Mouse (Mus musculus): ENCODE measurements at regions not wholly inside any gene's neighbourhood (a gene's known extent, or its start where the extent isn't known, plus 50 kb on each side); places are given as distances from the start of the nearest gene placed in this dataset.
A peak's percentile ranks its signal among the peaks of the same experiment; 100 is the strongest.
"Not testable (repeated sequence)": the region's sequence is repeated elsewhere in the genome, so short reads cannot be mapped to it uniquely, and the experiment has no call there.

DNA sequence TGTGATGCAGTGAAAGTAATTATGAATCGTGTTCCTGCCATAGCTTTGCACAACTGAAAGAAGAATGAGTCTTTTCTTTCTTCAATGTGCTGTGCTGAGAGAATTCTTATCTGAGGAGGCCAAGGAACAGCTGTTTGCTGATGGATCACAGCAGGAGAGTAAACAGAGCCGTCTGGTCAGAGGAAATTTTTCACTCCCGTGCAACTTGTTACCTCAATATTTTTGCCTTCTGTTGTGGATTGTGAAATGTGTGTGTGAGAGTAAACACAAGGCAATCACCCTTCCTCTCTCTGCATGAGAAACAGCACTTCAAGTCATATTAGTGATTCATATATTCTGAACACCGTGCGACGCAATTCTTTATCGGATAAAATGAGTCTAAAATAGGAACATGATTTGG is 171.9 kb downstream of the Epm2a start:
- no peak for DNase-seq (ENCODE audit: low spot score)

GRCm38 (mm10) chr10:11517122-11517521 is 173.9 kb downstream of the Epm2a start:
- TF ChIP-seq EP300 (optimal IDR thresholded peaks at IDR 0.05): no peak
- TF ChIP-seq CTCF (IDR thresholded peaks at IDR 0.05; ENCODE audit: low read depth): peak; percentile 24; the same call in 1 of the 2 replicates
- Histone ChIP-seq H3K27ac (replicated peaks) (no peak overlapping the region), H3K4me2 (replicated peaks; ENCODE audit: low read depth) (no peak overlapping the region), H3K27me3 (ENCODE audit: control insufficient read depth, insufficient read depth, low read length) (no peaks in the 10 kb centered on the region), H3K9me3 (ENCODE audit: control insufficient read depth, low read length) (no peaks in the 10 kb centered on the region), H3K4me3 (ENCODE audit: low read depth, low read length) (no peak overlapping the region), H3K4me1 (replicated peaks; ENCODE audit: control insufficient read depth, insufficient read depth) (no peaks in the 10 kb centered on the region), H3K9ac (ENCODE audit: low read length) (no peak overlapping the region), H3K36me3 (ENCODE audit: control insufficient read depth, insufficient read depth, low read length) (no peaks in the 10 kb centered on the region)
- WGBS: 51% methylated on average over 2 of the region's 2 CpGs
- ATAC-seq (ENCODE audit: low FRiP score, low TSS enrichment) (no peak), DNase-seq (ENCODE audit: low spot score) (no peak)

More for the DNA sequence above, 171.9 kb downstream of the Epm2a start:
- H3K36me3 ChIP-seq (ENCODE audit: control insufficient read depth, insufficient read depth, low read length): no peaks in the 10 kb centered on the region
- ATAC-seq (ENCODE audit: low FRiP score, low TSS enrichment): no peak
- WGBS: 21% methylated on average over 7 of the region's 7 CpGs
- H3K4me3 ChIP-seq (ENCODE audit: low read depth, low read length): no peak overlapping the region
- H3K9ac ChIP-seq (ENCODE audit: low read length): no peak overlapping the region
- TF ChIP-seq CTCF (IDR thresholded peaks at IDR 0.05; ENCODE audit: low read depth) (no peak), EP300 (optimal IDR thresholded peaks at IDR 0.05) (no peak)
- no peaks in the 10 kb centered on the region for H3K27me3 ChIP-seq (ENCODE audit: control insufficient read depth, insufficient read depth, low read length)
- H3K4me1 ChIP-seq (replicated peaks; ENCODE audit: control insufficient read depth, insufficient read depth): no peaks in the 10 kb centered on the region
- no peaks in the 10 kb centered on the region for H3K9me3 ChIP-seq (ENCODE audit: control insufficient read depth, low read length)
- H3K27ac ChIP-seq (replicated peaks): no peak overlapping the region
- no peak overlapping the region for H3K4me2 ChIP-seq (replicated peaks; ENCODE audit: low read depth)

DNA sequence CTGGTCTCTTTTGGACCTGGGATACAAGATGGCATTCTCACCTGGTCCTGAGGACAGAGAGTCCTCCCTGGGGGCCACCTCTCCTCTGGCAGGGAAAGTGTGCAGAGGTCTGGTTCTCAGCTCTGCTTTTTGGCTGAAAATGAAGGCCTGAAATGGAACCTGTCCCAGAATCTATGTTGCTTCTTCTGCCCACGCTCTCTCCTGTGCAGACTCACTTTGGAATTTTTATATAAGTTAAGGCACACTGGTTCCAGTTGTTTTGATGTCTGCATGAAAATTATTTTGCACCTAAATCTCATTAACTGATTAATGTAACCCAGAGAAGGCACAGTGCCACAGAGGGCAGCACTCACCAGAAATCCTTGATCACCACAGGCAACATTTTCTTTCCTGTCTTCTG is 188.1 kb downstream of the Epm2a start:
- Histone ChIP-seq H3K4me3 (ENCODE audit: low read depth, low read length) (no peak overlapping the region), H3K4me2 (replicated peaks; ENCODE audit: low read depth) (no peak overlapping the region), H3K27me3 (ENCODE audit: control insufficient read depth, insufficient read depth, low read length) (no peaks in the 10 kb centered on the region), H3K36me3 (ENCODE audit: control insufficient read depth, insufficient read depth, low read length) (no peaks in the 10 kb centered on the region), H3K4me1 (replicated peaks; ENCODE audit: control insufficient read depth, insufficient read depth) (no peaks in the 10 kb centered on the region), H3K9ac (ENCODE audit: low read length) (no peak overlapping the region), H3K9me3 (ENCODE audit: control insufficient read depth, low read length) (no peaks in the 10 kb centered on the region), H3K27ac (replicated peaks) (no peak overlapping the region)
- TF ChIP-seq CTCF (IDR thresholded peaks at IDR 0.05; ENCODE audit: low read depth): no peak
- TF ChIP-seq EP300 (optimal IDR thresholded peaks at IDR 0.05): no peak
- DNase-seq (ENCODE audit: low spot score): no peak
- 95% methylated on average over 1 of the region's 1 CpGs for WGBS
- no peak for ATAC-seq (ENCODE audit: low FRiP score, low TSS enrichment)

DNA sequence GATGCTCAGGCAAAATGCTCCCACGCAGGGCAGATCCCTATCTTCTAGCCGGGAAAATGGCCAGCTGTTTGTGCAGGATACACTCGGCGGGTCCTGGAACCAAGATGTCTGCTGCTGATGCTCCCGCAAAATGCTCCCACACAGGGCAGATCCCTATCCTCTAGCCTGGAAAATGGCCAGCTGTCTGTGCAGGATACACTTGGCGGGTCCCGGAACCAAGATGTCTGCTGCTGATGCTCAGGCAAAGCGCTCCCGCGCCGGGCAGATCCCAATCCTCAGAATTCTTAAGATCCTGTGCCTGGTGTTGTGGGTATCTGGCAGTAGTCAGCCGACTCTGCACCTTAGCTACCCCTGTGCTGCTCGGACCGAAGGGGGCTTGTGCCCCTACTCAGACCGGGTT is 212.2 kb downstream of the Epm2a start:
- not testable (repeated sequence) for H3K4me1 ChIP-seq (replicated peaks; ENCODE audit: control insufficient read depth, insufficient read depth); H3K4me2 ChIP-seq (replicated peaks; ENCODE audit: low read depth); H3K27me3 ChIP-seq (ENCODE audit: control insufficient read depth, insufficient read depth, low read length); H3K9ac ChIP-seq (ENCODE audit: low read length); H3K9me3 ChIP-seq (ENCODE audit: control insufficient read depth, low read length); H3K4me3 ChIP-seq (ENCODE audit: low read depth, low read length); DNase-seq (ENCODE audit: low spot score); H3K36me3 ChIP-seq (ENCODE audit: control insufficient read depth, insufficient read depth, low read length); H3K27ac ChIP-seq (replicated peaks); ATAC-seq (ENCODE audit: low FRiP score, low TSS enrichment)
- 92% methylated on average over 15 of the region's 15 CpGs for WGBS

GRCm38 (mm10) chr10:11570523-11571055 is 227.4 kb downstream of the Epm2a start:
- no peaks in the 10 kb centered on the region for H3K36me3 ChIP-seq (ENCODE audit: control insufficient read depth, insufficient read depth, low read length)
- no peak overlapping the region for H3K9ac ChIP-seq (ENCODE audit: low read length)
- H3K4me1 ChIP-seq (replicated peaks; ENCODE audit: control insufficient read depth, insufficient read depth): no peaks in the 10 kb centered on the region
- no peak overlapping the region for H3K4me3 ChIP-seq (ENCODE audit: low read depth, low read length)
- ATAC-seq (ENCODE audit: low FRiP score, low TSS enrichment) (no peak), DNase-seq (ENCODE audit: low spot score) (no peak)
- no peaks in the 10 kb centered on the region for H3K27me3 ChIP-seq (ENCODE audit: control insufficient read depth, insufficient read depth, low read length)
- no peak for TF ChIP-seq CTCF (IDR thresholded peaks at IDR 0.05; ENCODE audit: low read depth)
- TF ChIP-seq EP300 (optimal IDR thresholded peaks at IDR 0.05): no peak
- H3K9me3 ChIP-seq (ENCODE audit: control insufficient read depth, low read length): no peaks in the 10 kb centered on the region
- H3K4me2 ChIP-seq (replicated peaks; ENCODE audit: low read depth): no peak overlapping the region
- no peak overlapping the region for H3K27ac ChIP-seq (replicated peaks)
- 59% methylated on average over 4 of the region's 4 CpGs for WGBS

GRCm38 (mm10) chr10:11608451-11608850 is 265.2 kb downstream of the Epm2a start:
- DNase-seq (ENCODE audit: low spot score) (no peak), ATAC-seq (ENCODE audit: low FRiP score, low TSS enrichment) (no peak)
- H3K27ac ChIP-seq (replicated peaks): no peak overlapping the region
- TF ChIP-seq EP300 (optimal IDR thresholded peaks at IDR 0.05) (no peak), CTCF (IDR thresholded peaks at IDR 0.05; ENCODE audit: low read depth) (no peak)
- H3K36me3 ChIP-seq (ENCODE audit: control insufficient read depth, insufficient read depth, low read length): no peaks in the 10 kb centered on the region
- no peak overlapping the region for H3K9ac ChIP-seq (ENCODE audit: low read length)
- no peaks in the 10 kb centered on the region for H3K4me1 ChIP-seq (replicated peaks; ENCODE audit: control insufficient read depth, insufficient read depth)
- no peaks in the 10 kb centered on the region for H3K9me3 ChIP-seq (ENCODE audit: control insufficient read depth, low read length)
- WGBS: 83% methylated on average over 1 of the region's 1 CpGs
- no peak overlapping the region for H3K4me3 ChIP-seq (ENCODE audit: low read depth, low read length)
- H3K4me2 ChIP-seq (replicated peaks; ENCODE audit: low read depth): no peak overlapping the region
- H3K27me3 ChIP-seq (ENCODE audit: control insufficient read depth, insufficient read depth, low read length): no peaks in the 10 kb centered on the region

DNA sequence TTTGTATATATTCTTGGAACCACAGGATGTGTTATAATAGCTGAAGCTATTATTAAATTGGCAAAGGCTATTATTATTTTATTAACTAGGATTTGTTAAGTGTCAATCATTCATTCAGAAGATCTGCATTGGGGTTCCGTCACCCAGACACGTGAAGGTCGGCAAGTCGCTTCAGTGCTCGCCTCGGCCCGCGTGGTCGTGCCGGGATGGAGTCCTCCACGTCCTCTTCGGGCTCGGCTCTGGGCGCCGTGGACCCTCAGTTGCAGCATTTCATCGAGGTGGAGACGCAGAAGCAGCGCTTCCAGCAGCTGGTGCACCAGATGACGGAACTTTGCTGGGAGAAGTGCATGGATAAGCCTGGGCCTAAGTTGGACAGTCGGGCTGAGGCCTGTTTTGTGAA is 265.9 kb downstream of the Epm2a start:
- not testable (repeated sequence) for DNase-seq (ENCODE audit: low spot score); H3K27me3 ChIP-seq (ENCODE audit: control insufficient read depth, insufficient read depth, low read length); H3K4me1 ChIP-seq (replicated peaks; ENCODE audit: control insufficient read depth, insufficient read depth); ATAC-seq (ENCODE audit: low FRiP score, low TSS enrichment); H3K4me3 ChIP-seq (ENCODE audit: low read depth, low read length); H3K9ac ChIP-seq (ENCODE audit: low read length); H3K27ac ChIP-seq (replicated peaks); H3K4me2 ChIP-seq (replicated peaks; ENCODE audit: low read depth); H3K9me3 ChIP-seq (ENCODE audit: control insufficient read depth, low read length); H3K36me3 ChIP-seq (ENCODE audit: control insufficient read depth, insufficient read depth, low read length)
- 93% methylated on average over 15 of the region's 20 CpGs for WGBS

Data from stomach, postnatal 0 days (tissue).